Mouse (Mus musculus): ENCODE data around the gene Zfp536. TPM values are rescaled to one million over a fixed set of nuclear protein-coding genes. Genes with fewer than 3 reads are reported as not detected.

Zfp536 gene
- polyA plus RNA-seq, 1 experiment from 2014 or later = 27.5 TPM

GRCm38 (mm10) chr7:37563171-37563574 is 210.3 kb downstream of the Zfp536 start:
- Histone ChIP-seq H3K9me3 (ENCODE audit: control insufficient read depth, low read length) (no peaks in the 10 kb centered on the region), H3K9ac (ENCODE audit: low read length) (peak overlapping the region; percentile 39; the same call in 1 of the 2 replicates), H3K4me1 (ENCODE audit: control insufficient read depth, insufficient read depth, low read length) (peaks cover 52% of the 10 kb centered on the region), H3K27ac (ENCODE audit: low read depth, low read length) (peak overlapping the region; percentile 86), H3K27me3 (ENCODE audit: control insufficient read depth, insufficient read depth, low read length) (no peaks in the 10 kb centered on the region), H3K4me2 (peak overlapping the region; percentile 38), H3K4me3 (ENCODE audit: low read depth, low read length) (no peak overlapping the region), H3K36me3 (ENCODE audit: control insufficient read depth, insufficient read depth, low read length) (0 out of 2 replicates have a peak, but pooled peaks cover 2% of the 10 kb centered on the region)
- WGBS = under 1% methylated on average over 8 of the region's 8 CpGs
- DNase-seq (ENCODE audit: low spot score, missing footprints) (peak; percentile 92), ATAC-seq (ENCODE audit: low FRiP score) (peak; percentile 76)

- H3K4me2 ChIP-seq = no peak overlapping the region; the same call in 1 of the 2 replicates
- 0 out of 2 replicates have a peak, but pooled peaks cover under 1% of the 10 kb centered on the region for H3K36me3 ChIP-seq (ENCODE audit: control insufficient read depth, insufficient read depth, low read length)
- no peaks in the 10 kb centered on the region for H3K27me3 ChIP-seq (ENCODE audit: control insufficient read depth, insufficient read depth, low read length)
- peaks cover 52% of the 10 kb centered on the region for H3K4me1 ChIP-seq (ENCODE audit: control insufficient read depth, insufficient read depth, low read length)
- ATAC-seq (ENCODE audit: low FRiP score) = 0 out of 2 replicates have a peak, but pooled peaks have one; percentile 12
- H3K4me3 ChIP-seq (ENCODE audit: low read depth, low read length) = no peak overlapping the region
- WGBS = 25% methylated on average over 7 of the region's 7 CpGs
- H3K27ac ChIP-seq (ENCODE audit: low read depth, low read length) = peak overlapping the region; percentile 86
- no peaks in the 10 kb centered on the region for H3K9me3 ChIP-seq (ENCODE audit: control insufficient read depth, low read length)
- peak overlapping the region; percentile 48; the same call in 1 of the 2 replicates for H3K9ac ChIP-seq (ENCODE audit: low read length)
- DNase-seq (ENCODE audit: low spot score, missing footprints) = peak; percentile 89
Observed at GRCm38 (mm10) chr7:37562505-37562904, 210.9 kb downstream of the Zfp536 start.

GRCm38 (mm10) chr7:37560581-37560980 is 212.9 kb downstream of the Zfp536 start:
- no peak for DNase-seq (ENCODE audit: low spot score, missing footprints)
- WGBS = 71% methylated on average over 7 of the region's 7 CpGs
- H3K4me1 ChIP-seq (ENCODE audit: control insufficient read depth, insufficient read depth, low read length) = peaks cover 42% of the 10 kb centered on the region

GRCm38 (mm10) chr7:37559851-37560250 is 213.6 kb downstream of the Zfp536 start:
- Histone ChIP-seq H3K36me3 (ENCODE audit: control insufficient read depth, insufficient read depth, low read length) (no peaks in the 10 kb centered on the region), H3K9me3 (ENCODE audit: control insufficient read depth, low read length) (no peaks in the 10 kb centered on the region), H3K27me3 (ENCODE audit: control insufficient read depth, insufficient read depth, low read length) (no peaks in the 10 kb centered on the region), H3K4me1 (ENCODE audit: control insufficient read depth, insufficient read depth, low read length) (peaks cover 36% of the 10 kb centered on the region), H3K9ac (ENCODE audit: low read length) (no peak overlapping the region), H3K4me2 (no peak overlapping the region), H3K4me3 (ENCODE audit: low read depth, low read length) (no peak overlapping the region), H3K27ac (ENCODE audit: low read depth, low read length) (no peak overlapping the region)
- 57% methylated on average over 3 of the region's 3 CpGs for WGBS
- DNase-seq (ENCODE audit: low spot score, missing footprints) = no peak
- no peak for ATAC-seq (ENCODE audit: low FRiP score)

More at GRCm38 (mm10) chr7:37560581-37560980, 212.9 kb downstream of the Zfp536 start:
- Histone ChIP-seq H3K36me3 (ENCODE audit: control insufficient read depth, insufficient read depth, low read length) (no peaks in the 10 kb centered on the region), H3K9me3 (ENCODE audit: control insufficient read depth, low read length) (no peaks in the 10 kb centered on the region), H3K4me3 (ENCODE audit: low read depth, low read length) (no peak overlapping the region), H3K4me2 (no peak overlapping the region), H3K27me3 (ENCODE audit: control insufficient read depth, insufficient read depth, low read length) (no peaks in the 10 kb centered on the region), H3K9ac (ENCODE audit: low read length) (no peak overlapping the region), H3K27ac (ENCODE audit: low read depth, low read length) (no peak overlapping the region)
- ATAC-seq (ENCODE audit: low FRiP score) = no peak

- H3K9ac ChIP-seq (ENCODE audit: low read length) = no peak overlapping the region
- 88% methylated on average over 6 of the region's 6 CpGs for WGBS
- H3K4me2 ChIP-seq = no peak overlapping the region
- H3K4me3 ChIP-seq (ENCODE audit: low read depth, low read length) = no peak overlapping the region
- ATAC-seq (ENCODE audit: low FRiP score) (no peak), DNase-seq (ENCODE audit: low spot score, missing footprints) (no peak)
- peaks cover 33% of the 10 kb centered on the region for H3K4me1 ChIP-seq (ENCODE audit: control insufficient read depth, insufficient read depth, low read length)
- H3K9me3 ChIP-seq (ENCODE audit: control insufficient read depth, low read length) = no peaks in the 10 kb centered on the region
- H3K27ac ChIP-seq (ENCODE audit: low read depth, low read length) = no peak overlapping the region
- H3K36me3 ChIP-seq (ENCODE audit: control insufficient read depth, insufficient read depth, low read length) = no peaks in the 10 kb centered on the region
- no peaks in the 10 kb centered on the region for H3K27me3 ChIP-seq (ENCODE audit: control insufficient read depth, insufficient read depth, low read length)
Observed at GRCm38 (mm10) chr7:37559341-37559740, 214.1 kb downstream of the Zfp536 start.

- H3K9me3 ChIP-seq (ENCODE audit: control insufficient read depth, low read length) = no peaks in the 10 kb centered on the region
- no peaks in the 10 kb centered on the region for H3K27me3 ChIP-seq (ENCODE audit: control insufficient read depth, insufficient read depth, low read length)
- no peak overlapping the region for H3K27ac ChIP-seq (ENCODE audit: low read depth, low read length)
- ATAC-seq (ENCODE audit: low FRiP score) (no peak), DNase-seq (ENCODE audit: low spot score, missing footprints) (peak; percentile 81)
- no peak overlapping the region for H3K4me3 ChIP-seq (ENCODE audit: low read depth, low read length)
- peaks cover 17% of the 10 kb centered on the region for H3K4me1 ChIP-seq (ENCODE audit: control insufficient read depth, insufficient read depth, low read length)
- H3K9ac ChIP-seq (ENCODE audit: low read length) = no peak overlapping the region
- no peak overlapping the region for H3K4me2 ChIP-seq
- H3K36me3 ChIP-seq (ENCODE audit: control insufficient read depth, insufficient read depth, low read length) = no peaks in the 10 kb centered on the region
- 68% methylated on average over 1 of the region's 1 CpGs for WGBS
Observed at GRCm38 (mm10) chr7:37556811-37557210, 216.6 kb downstream of the Zfp536 start.

- H3K27ac ChIP-seq (ENCODE audit: low read depth, low read length) = no peak overlapping the region
- WGBS = 46% methylated on average over 5 of the region's 5 CpGs
- H3K4me1 ChIP-seq (ENCODE audit: control insufficient read depth, insufficient read depth, low read length) = peaks cover 13% of the 10 kb centered on the region
- H3K4me3 ChIP-seq (ENCODE audit: low read depth, low read length) = no peak overlapping the region
- no peak for DNase-seq (ENCODE audit: low spot score, missing footprints)
- H3K36me3 ChIP-seq (ENCODE audit: control insufficient read depth, insufficient read depth, low read length) = no peaks in the 10 kb centered on the region
- no peaks in the 10 kb centered on the region for H3K9me3 ChIP-seq (ENCODE audit: control insufficient read depth, low read length)
- no peak for ATAC-seq (ENCODE audit: low FRiP score)
- no peaks in the 10 kb centered on the region for H3K27me3 ChIP-seq (ENCODE audit: control insufficient read depth, insufficient read depth, low read length)
- H3K9ac ChIP-seq (ENCODE audit: low read length) = no peak overlapping the region
- H3K4me2 ChIP-seq = no peak overlapping the region
Observed at GRCm38 (mm10) chr7:37554405-37554804, 219.0 kb downstream of the Zfp536 start.

- H3K9me3 ChIP-seq (ENCODE audit: control insufficient read depth, low read length) = no peaks in the 10 kb centered on the region
- H3K27me3 ChIP-seq (ENCODE audit: control insufficient read depth, insufficient read depth, low read length) = no peaks in the 10 kb centered on the region
- peaks cover 14% of the 10 kb centered on the region for H3K4me1 ChIP-seq (ENCODE audit: control insufficient read depth, insufficient read depth, low read length)
- ATAC-seq (ENCODE audit: low FRiP score) = peak; percentile 49; the same call in 1 of the 2 replicates
- H3K27ac ChIP-seq (ENCODE audit: low read depth, low read length) = no peak overlapping the region
- 25% methylated on average over 3 of the region's 3 CpGs for WGBS
- DNase-seq (ENCODE audit: low spot score, missing footprints) = peak; percentile 83
- H3K4me3 ChIP-seq (ENCODE audit: low read depth, low read length) = no peak overlapping the region
- H3K9ac ChIP-seq (ENCODE audit: low read length) = no peak overlapping the region
- no peaks in the 10 kb centered on the region for H3K36me3 ChIP-seq (ENCODE audit: control insufficient read depth, insufficient read depth, low read length)
- no peak overlapping the region for H3K4me2 ChIP-seq
Observed at GRCm38 (mm10) chr7:37553646-37554045, 219.8 kb downstream of the Zfp536 start.

- Histone ChIP-seq H3K36me3 (ENCODE audit: control insufficient read depth, insufficient read depth, low read length) (no peaks in the 10 kb centered on the region; the same call in 1 of the 2 replicates), H3K27me3 (ENCODE audit: control insufficient read depth, insufficient read depth, low read length) (no peaks in the 10 kb centered on the region), H3K9me3 (ENCODE audit: control insufficient read depth, low read length) (no peaks in the 10 kb centered on the region), H3K4me1 (ENCODE audit: control insufficient read depth, insufficient read depth, low read length) (peaks cover 14% of the 10 kb centered on the region), H3K27ac (ENCODE audit: low read depth, low read length) (no peak overlapping the region), H3K4me2 (no peak overlapping the region), H3K9ac (ENCODE audit: low read length) (no peak overlapping the region), H3K4me3 (ENCODE audit: low read depth, low read length) (no peak overlapping the region)
- ATAC-seq (ENCODE audit: low FRiP score) = no peak
- peak; percentile 68 for DNase-seq (ENCODE audit: low spot score, missing footprints)
- 68% methylated on average over 3 of the region's 3 CpGs for WGBS
Observed at GRCm38 (mm10) chr7:37552384-37552783, 221.1 kb downstream of the Zfp536 start.

All from midbrain, embryonic 11.5 days (tissue).